Comparison of ENCODE assay signal across 13 mouse cellular contexts in the genomic region with DNA sequence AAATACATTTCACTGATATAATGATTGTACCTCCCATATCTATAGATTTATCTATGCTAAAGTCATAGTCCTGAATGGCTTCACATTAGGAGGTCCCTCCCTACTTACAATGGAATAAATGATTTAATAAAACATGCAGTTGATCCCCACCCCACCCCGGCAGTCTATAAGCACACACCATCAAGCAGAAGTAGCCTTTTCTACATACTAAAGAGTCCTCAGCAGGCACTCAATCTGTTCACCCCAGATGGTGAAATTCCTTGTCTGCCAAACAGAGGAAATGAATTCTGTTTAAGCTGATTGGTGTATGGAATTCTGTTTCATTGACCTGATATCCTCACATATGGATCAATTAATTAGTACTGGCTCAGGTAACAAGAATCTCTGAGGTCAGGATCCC.
A peak's percentile ranks its signal among the peaks of the same experiment; 100 is the strongest.
DNase-seq lines count a peak whose midpoint lies in the region; ATAC-seq and TF ChIP-seq lines count a peak whose summit lies in the region.
"Had no signal": no experiment of that assay in that cellular context is flagged by ENCODE, and none has a peak within 500 bp of the region (broad histone marks: within the 10 kb centered on the region; RNA-seq: fewer than 3 reads in every experiment).

No protein-coding gene starts in this region.

- DNase-seq in hindbrain, postnatal 0 days (ENCODE audit: low spot score): peak; percentile 10
- DNase-seq in hindbrain, embryonic 10.5 days (ENCODE audit: low spot score): no peak
- DNase-seq in brain, adult 2 months (ENCODE audit: low read depth, low spot score): peak; percentile 64
- peak; percentile 44 to 75 for DNase-seq in cerebellum, adult 2 months
- peak; percentile 78 for DNase-seq in forebrain, postnatal 0 days
- DNase-seq in embryo, embryonic 9.5 days (ENCODE audit: extremely low spot score): no peak
- DNase-seq in urinary bladder, postnatal 4 days (ENCODE audit: low spot score in 2 of 2): no peak
- DNase-seq: adrenal gland, adult 8-10 months had no signal

- no peak overlapping the region for H3K27ac ChIP-seq in hindbrain, postnatal 0 days
- H3K27ac ChIP-seq in hindbrain, embryonic 10.5 days: no peak overlapping the region
- no peak overlapping the region for H3K27ac ChIP-seq in cerebellum, adult 2 months (ENCODE audit: insufficient read depth, low read length)
- 0 out of 2 replicates have a peak overlapping the region, but pooled peaks have one; percentile 16 for H3K27ac ChIP-seq in forebrain, postnatal 0 days (ENCODE audit: low read depth, low read length)
- H3K27ac ChIP-seq: limb, embryonic 10.5 days; liver, embryonic 12.5 days had no signal

- H3K4me3 ChIP-seq in hindbrain, postnatal 0 days (ENCODE audit: low read length): no peak overlapping the region
- H3K4me3 ChIP-seq in hindbrain, embryonic 10.5 days: no peak overlapping the region
- H3K4me3 ChIP-seq in cerebellum, adult 2 months (replicated peaks; ENCODE audit: insufficient read depth, low read depth, low read length): no peak overlapping the region
- H3K4me3 ChIP-seq in forebrain, postnatal 0 days (ENCODE audit: low read depth, low read length): no peak overlapping the region
- H3K4me3 ChIP-seq: erythroblast, embryonic 14.5 days; limb, embryonic 10.5 days; liver, embryonic 12.5 days had no signal

- TF ChIP-seq CTCF in hindbrain, postnatal 0 days (IDR thresholded peaks at IDR 0.05; ENCODE audit: low read depth): no peak
- no peak for TF ChIP-seq CTCF in cerebellum, adult 2 months (IDR thresholded peaks at IDR 0.05; ENCODE audit: borderline replicate concordance, insufficient read depth, low read depth, low read length)
- no peak for TF ChIP-seq CTCF in forebrain, postnatal 0 days (IDR thresholded peaks at IDR 0.05; ENCODE audit: low read depth)

- H3K4me1 ChIP-seq in hindbrain, postnatal 0 days (ENCODE audit: insufficient read depth, low read length): no peaks in the 10 kb centered on the region
- H3K4me1 ChIP-seq in hindbrain, embryonic 10.5 days (replicated peaks): no peaks in the 10 kb centered on the region
- no peaks in the 10 kb centered on the region for H3K4me1 ChIP-seq in cerebellum, adult 2 months (ENCODE audit: control insufficient read depth, insufficient read depth, low read length)
- H3K4me1 ChIP-seq in forebrain, postnatal 0 days (ENCODE audit: insufficient read depth): no peaks in the 10 kb centered on the region
- H3K4me1 ChIP-seq: limb, embryonic 10.5 days; liver, embryonic 12.5 days had no signal

- no peak overlapping the region for H3K9ac ChIP-seq in hindbrain, postnatal 0 days (replicated peaks; ENCODE audit: low read length)
- H3K9ac ChIP-seq in forebrain, postnatal 0 days: no peak overlapping the region
- H3K9ac ChIP-seq: liver, embryonic 12.5 days had no signal

- no peak; the same call in 1 of the 2 replicates for ATAC-seq in hindbrain, postnatal 0 days
- ATAC-seq in forebrain, postnatal 0 days: peak; percentile 77
- ATAC-seq: inflammation-experienced regulatory T-cells, adult 6 months; liver, embryonic 12.5 days had no signal

- TF ChIP-seq POLR2A in cerebellum, adult 2 months (IDR thresholded peaks at IDR 0.05; ENCODE audit: borderline replicate concordance, insufficient read depth, low read length): no peak

- 60% methylated on average over 1 of the region's 1 CpGs for WGBS in hindbrain, postnatal 0 days
- 82% methylated on average over 1 of the region's 1 CpGs for WGBS in hindbrain, embryonic 10.5 days
- 45% methylated on average over 1 of the region's 1 CpGs for WGBS in cerebellum, adult 2 months
- 46% methylated on average over 1 of the region's 1 CpGs for WGBS in forebrain, postnatal 0 days

- no peaks in the 10 kb centered on the region for H3K27me3 ChIP-seq in hindbrain, postnatal 0 days (ENCODE audit: insufficient read depth, low read length)
- H3K27me3 ChIP-seq in hindbrain, embryonic 10.5 days (ENCODE audit: insufficient read depth, poor library complexity, severe bottlenecking): no peaks in the 10 kb centered on the region
- H3K27me3 ChIP-seq in cerebellum, adult 2 months (ENCODE audit: control insufficient read depth, insufficient read depth, low read length): no peaks in the 10 kb centered on the region
- no peaks in the 10 kb centered on the region for H3K27me3 ChIP-seq in forebrain, postnatal 0 days (ENCODE audit: insufficient read depth, low read length)
- H3K27me3 ChIP-seq: liver, embryonic 12.5 days had no signal

- no peaks in the 10 kb centered on the region for H3K36me3 ChIP-seq in hindbrain, postnatal 0 days (ENCODE audit: insufficient read depth, low read length)
- H3K36me3 ChIP-seq in hindbrain, embryonic 10.5 days: no peaks in the 10 kb centered on the region
- H3K36me3 ChIP-seq in forebrain, postnatal 0 days (ENCODE audit: insufficient read depth): no peaks in the 10 kb centered on the region
- H3K36me3 ChIP-seq: G1E; limb, embryonic 10.5 days; liver, embryonic 12.5 days had no signal

- H3K4me2 ChIP-seq in hindbrain, postnatal 0 days (ENCODE audit: low read depth, low read length): no peak overlapping the region
- H3K4me2 ChIP-seq in forebrain, postnatal 0 days (ENCODE audit: low read depth): no peak overlapping the region
- H3K4me2 ChIP-seq: liver, embryonic 12.5 days had no signal

- H3K9me3 ChIP-seq in hindbrain, postnatal 0 days (ENCODE audit: low read length): no peaks in the 10 kb centered on the region
- H3K9me3 ChIP-seq in hindbrain, embryonic 10.5 days: no peaks in the 10 kb centered on the region
- no peaks in the 10 kb centered on the region for H3K9me3 ChIP-seq in forebrain, postnatal 0 days (ENCODE audit: low read length)
- H3K9me3 ChIP-seq: limb, embryonic 10.5 days had no signal

Comparison
In these comparisons a context has a peak if more than half of its experiments do, and no peak if none do; other contexts are left out.
1. DNase-seq: peak in hindbrain, postnatal 0 days (single experiment), brain, adult 2 months (single experiment), cerebellum, adult 2 months (2 of 2) and forebrain, postnatal 0 days (single experiment); none in hindbrain, embryonic 10.5 days (single experiment), embryo, embryonic 9.5 days (single experiment) and urinary bladder, postnatal 4 days (0 of 2).